Mouse (Mus musculus) midbrain, postnatal 0 days (tissue): ENCODE measurements around the gene Fam189a1. TPM values are rescaled to one million over a fixed set of nuclear protein-coding genes. Genes with fewer than 3 reads are reported as not detected.

Experiments
- ATAC-seq: fragments of 200-750 bp; cut with Nextera tagmentation; 2 replicates; pipeline ENCODE4 v1.8.0; 2017; ENCODE audit warnings: moderate number of reproducible peaks, mild to moderate bottlenecking, moderate TSS enrichment, moderate library complexity; ENCODE audit not compliant: low FRiP score
- DNase-seq: peaks from one replicate; pipeline ENCODE4 v3.0.0-alpha.2; 2015; ENCODE audit warnings: low spot score
- H3K27ac ChIP-seq: fragments of 300-500 bp; sonication (generic); 2 replicates; pipeline ENCODE4 v1.5.1; 2014; ENCODE audit warnings: low read depth, mild to moderate bottlenecking, low read length, mixed read lengths
- H3K27me3 ChIP-seq: fragments of 300-500 bp; sonication (generic); 2 replicates; pipeline ENCODE4 v1.6.1; 2014; ENCODE audit warnings: low read length, control low read depth, mixed read lengths; ENCODE audit not compliant: insufficient read depth
- H3K36me3 ChIP-seq: fragments of 300-500 bp; sonication (generic); 2 replicates; pipeline ENCODE4 v1.6.1; 2014; ENCODE audit warnings: low read length, control low read depth, mixed read lengths; ENCODE audit not compliant: insufficient read depth
- H3K4me1 ChIP-seq: fragments of 300-500 bp; sonication (generic); 2 replicates; pipeline ENCODE4 v1.6.1; 2014; ENCODE audit warnings: mild to moderate bottlenecking, control low read depth, antibody characterized with exemption, low read length, mixed read lengths; ENCODE audit not compliant: insufficient read depth
- H3K4me2 ChIP-seq: fragments of 300-500 bp; sonication (generic); 2 replicates; pipeline ENCODE4 v1.6.1; 2014; ENCODE audit warnings: low read depth, mild to moderate bottlenecking, low read length, mixed read lengths; ENCODE audit not compliant: poor library complexity, severe bottlenecking
- H3K4me3 ChIP-seq: fragments of 300-500 bp; sonication (generic); 2 replicates; pipeline ENCODE4 v1.5.1; 2014; ENCODE audit warnings: low read depth, mild to moderate bottlenecking, low read length, moderate library complexity
- H3K9ac ChIP-seq: fragments of 300-500 bp; sonication (generic); replicated peaks from 2 replicates; pipeline ENCODE4 v1.6.1; 2014; ENCODE audit warnings: mild to moderate bottlenecking, low read length, moderate library complexity, mixed read lengths; ENCODE audit not compliant: poor library complexity, severe bottlenecking
- H3K9me3 ChIP-seq: fragments of 300-500 bp; sonication (generic); 2 replicates; pipeline ENCODE4 v1.6.1; 2016; ENCODE audit warnings: low read length, control low read depth
- CTCF ChIP-seq: IDR thresholded peaks from 2 replicates; pipeline ENCODE4 v1.5.1; 2016; ENCODE audit warnings: antibody characterized with exemption, mild to moderate bottlenecking
- WGBS: fragments of 180-500 bp; shearing (Covaris S2); extraction: QIAGEN DNeasy Blood & Tissue Kit; methylation state at CpG from one replicate; pipeline ENCODE4 v1.1.7; 2014; 5-methylcytosine and 5-hydroxymethylcytosine counted together
- polyA plus RNA-seq: library from polyadenylated mRNA; unstranded; fragments of >200 nt; fragmentation: Nextera tagmentation; extraction: Ambion mirVana; gene quantifications from 2 replicates; pipeline ENCODE4 v1.2.1, GENCODE M21; 2015
- total RNA-seq: library from RNA; depleted of rRNA; stranded (reverse); fragments of >200 nt; gene quantifications from 2 replicates; pipeline ENCODE4 v1.2.3, GENCODE M21; 2014

Gene Fam189a1
- total and polyA plus RNA-seq, 2 experiments from 2014 or later, result 12.8 to 19.7 TPM

- H3K4me3 ChIP-seq, result peak overlapping the region; percentile 67
- no peaks in the 10 kb centered on the region for H3K27me3 ChIP-seq
- H3K36me3 ChIP-seq, result no peaks in the 10 kb centered on the region
- peaks cover 11% of the 10 kb centered on the region; the same call in 1 of the 2 replicates for H3K4me1 ChIP-seq
- peak overlapping the region; percentile 62 for H3K27ac ChIP-seq
- DNase-seq, result peak; percentile 67
- H3K4me2 ChIP-seq, result peak overlapping the region; percentile 98
- peak; percentile 86 for ATAC-seq
- peak overlapping the region; percentile 62 for H3K9ac ChIP-seq
- no peaks in the 10 kb centered on the region for H3K9me3 ChIP-seq
- TF ChIP-seq CTCF, result peak; percentile 32
- WGBS, result under 1% methylated on average over 95 of the region's 122 CpGs
Measured at GRCm38 (mm10) chr7:65155628-65156513, 499 bp downstream of the Fam189a1 start.

GRCm38 (mm10) chr7:65154576-65154975, 1.8 kb downstream of the Fam189a1 start:
- ATAC-seq, result no peak
- TF ChIP-seq CTCF, result peak; percentile 58

GRCm38 (mm10) chr7:65153846-65154245, 2.5 kb downstream of the Fam189a1 start:
- no peak for DNase-seq
- H3K4me1 ChIP-seq, result peaks cover 11% of the 10 kb centered on the region; the same call in 1 of the 2 replicates
- H3K36me3 ChIP-seq, result no peaks in the 10 kb centered on the region
- H3K4me3 ChIP-seq, result no peak overlapping the region
- H3K27ac ChIP-seq, result no peak overlapping the region
- no peak overlapping the region for H3K9ac ChIP-seq
- WGBS, result 72% methylated on average over 7 of the region's 7 CpGs
- no peak overlapping the region; the same call in 1 of the 2 replicates for H3K4me2 ChIP-seq
- no peak for ATAC-seq
- no peak for TF ChIP-seq CTCF
- no peaks in the 10 kb centered on the region for H3K9me3 ChIP-seq
- H3K27me3 ChIP-seq, result no peaks in the 10 kb centered on the region

More at GRCm38 (mm10) chr7:65154576-65154975, 1.8 kb downstream of the Fam189a1 start:
- DNase-seq, result peak; percentile 62
- no peak overlapping the region for H3K27ac ChIP-seq
- no peaks in the 10 kb centered on the region for H3K9me3 ChIP-seq
- WGBS, result 5% methylated on average over 7 of the region's 7 CpGs
- H3K4me3 ChIP-seq, result peak overlapping the region; percentile 67
- H3K4me1 ChIP-seq, result peaks cover 11% of the 10 kb centered on the region; the same call in 1 of the 2 replicates
- 0 out of 2 replicates have a peak overlapping the region, but pooled peaks have one; percentile 13 for H3K9ac ChIP-seq
- H3K4me2 ChIP-seq, result peak overlapping the region; percentile 55
- H3K27me3 ChIP-seq, result no peaks in the 10 kb centered on the region
- no peaks in the 10 kb centered on the region for H3K36me3 ChIP-seq

- Histone ChIP-seq H3K4me2 (no peak overlapping the region), H3K9ac (no peak overlapping the region), H3K27ac (no peak overlapping the region), H3K9me3 (no peaks in the 10 kb centered on the region), H3K4me1 (peaks cover 6% of the 10 kb centered on the region; the same call in 1 of the 2 replicates), H3K4me3 (no peak overlapping the region), H3K36me3 (no peaks in the 10 kb centered on the region), H3K27me3 (no peaks in the 10 kb centered on the region)
- WGBS, result 92% methylated on average over 7 of the region's 7 CpGs
- DNase-seq (no peak), ATAC-seq (no peak)
- no peak for TF ChIP-seq CTCF
Measured at GRCm38 (mm10) chr7:65151526-65151925, 4.8 kb downstream of the Fam189a1 start.

- Histone ChIP-seq H3K4me3 (no peak overlapping the region), H3K4me2 (no peak overlapping the region), H3K36me3 (no peaks in the 10 kb centered on the region), H3K27me3 (no peaks in the 10 kb centered on the region), H3K9ac (no peak overlapping the region), H3K9me3 (no peaks in the 10 kb centered on the region), H3K4me1 (0 out of 2 replicates have a peak, but pooled peaks cover 3% of the 10 kb centered on the region), H3K27ac (no peak overlapping the region)
- DNase-seq (no peak), ATAC-seq (no peak)
- TF ChIP-seq CTCF, result no peak
- WGBS, result 91% methylated on average over 9 of the region's 9 CpGs
Measured at GRCm38 (mm10) chr7:65149040-65149439, 7.3 kb downstream of the Fam189a1 start.

- TF ChIP-seq CTCF, result no peak
- H3K4me3 ChIP-seq, result no peak overlapping the region
- 21% methylated on average over 6 of the region's 6 CpGs for WGBS
- H3K9ac ChIP-seq, result no peak overlapping the region
- H3K27me3 ChIP-seq, result no peaks in the 10 kb centered on the region
- H3K4me1 ChIP-seq, result no peaks in the 10 kb centered on the region
- H3K9me3 ChIP-seq, result no peaks in the 10 kb centered on the region
- H3K36me3 ChIP-seq, result no peaks in the 10 kb centered on the region
- ATAC-seq (no peak), DNase-seq (peak; percentile 42)
- no peak overlapping the region for H3K27ac ChIP-seq
- H3K4me2 ChIP-seq, result no peak overlapping the region
Measured at GRCm38 (mm10) chr7:65144881-65145280, 11.5 kb downstream of the Fam189a1 start.
